Mouse (Mus musculus): ENCODE measurements at regions not wholly inside any gene's neighbourhood (a gene's known extent, or its start where the extent isn't known, plus 50 kb on each side); places are given as distances from the start of the nearest gene placed in this dataset.

DNA sequence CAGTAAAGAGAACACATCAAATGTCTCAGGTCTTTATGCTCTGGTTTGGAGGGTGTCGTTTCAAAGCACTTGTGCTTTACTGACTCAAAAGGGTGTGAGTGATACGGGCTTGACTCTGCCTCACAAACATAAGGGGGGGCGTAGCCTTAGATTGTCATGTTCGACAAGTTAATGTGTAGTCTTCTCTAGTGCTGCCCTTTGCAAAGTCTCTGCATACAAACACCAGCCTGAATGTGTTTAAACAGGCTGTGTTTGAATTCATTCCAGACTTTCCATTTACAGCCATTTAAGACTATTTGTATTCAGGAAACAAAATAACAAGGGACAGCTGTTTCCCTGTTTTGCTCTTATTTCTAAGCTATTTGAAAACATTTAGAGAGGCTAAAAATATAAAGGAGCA, 200.4 kb upstream of the Robo2 start:
- no peak for DNase-seq
- intact Hi-C loops (cut with DNase I) = no loop called here

DNA sequence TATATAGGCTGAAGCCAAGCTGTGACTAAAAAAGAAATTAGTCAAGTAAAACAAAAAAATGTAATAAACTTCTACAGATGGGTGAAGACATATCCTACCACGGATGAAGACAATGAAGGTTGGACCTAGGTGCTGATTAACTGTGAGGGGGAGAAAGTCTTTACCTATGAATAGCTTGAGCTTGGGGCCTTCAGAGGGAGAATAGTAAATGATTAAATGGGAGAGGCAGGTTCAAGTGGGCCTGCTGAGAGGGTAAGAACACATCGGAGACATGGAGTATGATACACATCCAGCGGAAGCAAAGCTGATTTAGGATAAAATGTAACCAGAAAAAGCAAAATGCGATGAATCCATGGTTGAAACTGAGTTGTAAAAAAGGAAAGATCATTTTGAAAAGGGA, 197.9 kb upstream of the Robo2 start:
- intact Hi-C loops (cut with DNase I) = no loop called here
- DNase-seq = no peak

DNA sequence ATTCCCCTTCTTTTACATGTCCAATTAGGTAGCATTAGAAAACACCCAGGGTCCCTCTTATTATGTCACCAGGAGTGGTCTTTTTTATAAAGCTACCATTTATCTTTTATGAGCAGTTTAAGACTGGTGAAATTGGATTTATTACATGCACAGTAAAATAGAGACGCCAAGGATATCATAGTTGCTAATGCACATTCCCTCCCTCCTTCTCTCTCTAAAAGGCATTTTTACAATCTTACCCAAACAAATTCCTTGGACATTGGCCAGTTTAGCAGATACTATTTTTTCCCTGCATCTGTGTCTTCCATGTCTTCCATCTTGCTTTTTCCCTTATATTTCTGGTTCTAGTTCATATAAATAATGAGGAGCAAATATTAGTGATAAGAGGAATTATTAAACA, 186.7 kb upstream of the Robo2 start:
- intact Hi-C loops (cut with DNase I) = no loop called here
- no peak for DNase-seq

DNA sequence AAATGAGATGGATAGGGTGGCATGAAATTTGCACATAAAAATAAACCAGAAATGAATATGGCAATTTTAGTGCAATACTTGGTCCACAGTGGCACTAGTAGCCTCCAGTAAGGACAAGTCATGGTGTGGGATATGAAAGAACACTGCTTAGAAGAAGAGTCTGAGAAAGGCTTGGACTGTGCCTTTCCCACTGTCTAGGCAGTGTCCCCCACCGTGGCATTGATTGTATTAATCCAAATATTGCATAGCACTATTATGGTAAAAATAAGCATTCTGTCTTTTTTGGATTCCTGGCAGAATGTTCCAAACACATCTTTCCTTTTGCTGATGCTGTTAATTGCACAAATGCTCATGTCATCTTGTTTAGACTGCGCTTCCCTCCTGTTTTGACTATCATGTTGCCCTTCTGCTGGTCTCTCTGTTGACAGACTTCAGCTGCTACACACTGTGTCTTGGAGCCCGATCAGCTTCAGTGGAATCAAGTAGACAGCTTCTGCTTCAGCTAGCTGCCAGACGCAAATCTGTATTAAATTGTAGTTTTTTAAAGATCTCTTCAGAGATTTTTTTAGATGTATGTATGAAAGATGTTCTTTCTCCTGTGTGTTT, 186.2 kb upstream of the Robo2 start:
- intact Hi-C loops (cut with DNase I) = no loop called here
- peak; percentile 25 for DNase-seq

DNA sequence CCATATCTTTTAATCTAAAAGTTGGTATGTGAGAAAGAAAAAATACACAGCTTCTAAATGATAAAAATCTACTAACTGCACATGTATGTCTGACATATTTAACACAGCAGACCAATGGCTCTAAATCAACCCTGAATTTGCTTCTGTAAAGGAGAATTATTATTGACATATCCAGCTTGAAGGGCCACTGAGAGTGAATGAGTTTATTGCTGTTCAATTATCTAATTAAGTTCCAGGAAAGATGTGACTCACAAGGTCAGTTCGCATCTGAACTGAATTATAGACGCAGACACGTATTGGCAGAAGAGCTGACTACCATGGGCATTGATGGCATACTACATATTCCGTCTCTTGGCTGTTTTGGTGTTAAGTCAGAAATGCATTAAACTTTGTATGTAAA, 180.3 kb upstream of the Robo2 start:
- DNase-seq = no peak
- intact Hi-C loops (cut with DNase I) = no loop called here

DNA sequence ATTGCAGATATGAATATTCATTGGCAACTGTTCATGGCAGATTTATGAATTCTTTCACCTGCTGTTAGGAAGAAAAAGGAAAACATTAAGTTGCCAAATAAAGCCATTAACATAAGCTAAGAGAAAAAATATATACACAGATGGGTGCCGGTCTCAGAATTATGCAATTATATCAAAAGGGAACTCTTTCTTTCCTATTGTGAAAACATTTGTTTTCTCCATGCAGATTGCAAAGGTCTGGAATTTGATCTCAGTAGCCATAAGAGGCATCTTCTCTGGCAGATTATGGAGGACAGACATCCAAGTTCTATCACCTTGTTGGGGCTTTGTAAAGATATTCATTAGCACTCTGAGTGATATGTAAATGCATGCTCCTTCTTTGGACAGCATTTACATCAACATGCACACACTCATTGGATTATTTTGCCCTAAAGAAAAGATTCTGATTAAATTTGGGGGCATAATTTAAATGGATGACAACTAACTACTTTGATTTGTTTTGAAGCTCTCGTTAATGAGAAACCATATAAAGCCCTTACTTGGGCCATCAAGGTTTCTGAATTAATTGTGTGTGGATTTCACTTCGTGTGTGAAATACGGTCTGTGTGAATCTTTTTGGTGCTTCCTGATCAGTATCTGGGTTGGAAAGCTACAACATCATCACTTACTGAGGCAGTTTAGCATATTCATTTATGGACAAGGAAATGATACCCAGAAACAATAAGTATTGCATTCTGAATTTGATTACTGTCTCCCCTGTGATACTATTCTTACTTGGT, 171.2 kb upstream of the Robo2 start:
- no peak for DNase-seq
- intact Hi-C loops (cut with DNase I) = no loop called here

DNA sequence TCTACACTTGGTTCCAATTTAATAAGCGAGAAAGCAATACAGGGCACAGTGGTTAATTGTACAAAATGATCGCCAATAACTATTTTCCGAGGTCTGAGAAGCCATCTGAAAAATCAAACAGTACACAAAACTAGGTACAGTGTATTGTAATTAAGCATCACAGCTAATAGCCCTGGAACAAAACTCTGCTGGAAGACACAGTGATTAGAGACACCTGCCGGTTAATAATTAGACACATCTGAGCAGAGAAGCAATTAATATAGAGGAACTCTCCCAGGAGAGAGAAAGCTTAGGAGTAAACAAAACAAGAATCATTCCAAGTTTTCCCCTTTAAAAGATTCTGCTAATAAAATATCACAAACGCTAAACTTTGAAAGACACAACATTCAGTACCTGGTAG, 136.7 kb upstream of the Robo2 start:
- intact Hi-C loops (cut with DNase I) = no loop called here
- DNase-seq = no peak

DNA sequence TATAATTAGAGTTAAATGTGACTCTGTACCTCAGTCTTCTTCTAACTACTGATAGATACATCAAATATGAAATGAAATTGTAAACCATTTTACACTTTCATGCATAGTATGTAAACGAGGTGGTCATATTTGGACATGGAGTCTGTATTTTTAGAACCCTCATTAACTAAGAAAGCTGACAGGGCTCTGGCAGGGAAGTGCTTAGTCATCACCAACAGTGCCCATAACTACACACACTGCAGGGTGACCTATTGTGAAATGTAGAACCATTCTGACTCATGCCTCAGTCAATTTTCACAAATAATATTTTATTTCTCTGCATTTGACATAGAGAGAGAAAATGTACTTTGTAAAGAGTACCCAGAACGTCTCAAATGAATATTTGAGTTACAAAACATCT, 118.9 kb upstream of the Robo2 start:
- DNase-seq = no peak
- intact Hi-C loops (cut with DNase I) = no loop called here

DNA sequence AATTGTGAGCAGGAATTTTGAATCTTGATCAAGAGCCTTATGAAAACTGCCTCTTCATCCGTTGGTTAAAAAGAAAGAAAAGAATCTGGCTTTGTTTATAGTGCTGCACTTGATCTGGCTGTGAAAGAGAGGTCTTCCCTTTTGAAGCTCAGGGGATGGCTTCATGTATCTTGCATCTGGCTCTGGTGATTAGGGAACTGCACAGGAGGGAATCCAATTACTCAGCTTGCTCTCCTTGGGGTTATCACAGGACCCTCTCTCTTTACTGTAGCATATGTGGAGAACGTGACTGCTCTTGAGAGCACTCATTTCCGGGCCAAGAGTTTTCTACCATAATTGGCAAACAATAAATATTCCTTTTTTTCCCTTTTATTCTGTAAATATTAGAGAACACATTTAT, 116.6 kb upstream of the Robo2 start:
- intact Hi-C loops (cut with DNase I) = no loop called here
- no peak for DNase-seq

DNA sequence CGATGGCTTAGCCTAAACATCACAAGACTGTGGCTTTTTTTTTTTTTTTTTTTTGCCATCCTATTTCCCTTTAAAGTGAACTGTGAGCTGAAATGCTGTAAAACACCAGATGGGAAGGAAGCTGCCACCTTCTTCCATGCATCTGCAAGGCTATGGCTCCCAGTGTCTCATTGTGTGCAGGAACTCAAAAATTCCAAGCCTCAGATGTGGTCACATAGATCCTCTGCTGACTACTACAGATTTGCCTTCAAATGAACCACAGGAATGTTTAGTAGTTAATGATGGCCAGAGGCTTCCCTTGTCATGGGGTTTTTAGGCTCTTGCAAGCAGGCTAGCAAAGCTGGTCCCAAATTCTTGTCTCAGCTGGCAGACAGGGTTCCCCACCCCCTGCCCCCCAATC, 114.9 kb upstream of the Robo2 start:
- no peak for DNase-seq

DNA sequence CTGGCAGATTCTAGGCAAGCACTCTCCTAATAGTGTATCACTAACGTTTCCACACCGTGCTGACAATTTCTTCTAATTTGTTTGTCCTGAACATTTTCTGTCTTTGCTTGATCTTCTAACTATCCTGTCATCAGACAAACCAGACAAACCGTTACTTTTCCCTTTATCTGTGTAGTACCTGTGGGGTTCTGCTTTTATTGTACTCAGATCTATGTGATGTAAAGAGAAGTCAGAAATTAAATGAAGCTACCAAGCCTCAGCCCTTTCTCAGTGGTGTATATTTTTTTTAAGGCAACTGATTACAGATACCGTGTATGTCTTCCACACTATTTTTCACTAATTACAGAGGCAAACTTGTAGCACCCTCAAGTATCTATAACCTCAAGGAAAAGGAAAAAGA, 108.9 kb upstream of the Robo2 start:
- no peak for DNase-seq
- intact Hi-C loops (cut with DNase I) = no loop called here

More for the DNA sequence above, 114.9 kb upstream of the Robo2 start:
- intact Hi-C loops (cut with DNase I) = no loop called here

DNA sequence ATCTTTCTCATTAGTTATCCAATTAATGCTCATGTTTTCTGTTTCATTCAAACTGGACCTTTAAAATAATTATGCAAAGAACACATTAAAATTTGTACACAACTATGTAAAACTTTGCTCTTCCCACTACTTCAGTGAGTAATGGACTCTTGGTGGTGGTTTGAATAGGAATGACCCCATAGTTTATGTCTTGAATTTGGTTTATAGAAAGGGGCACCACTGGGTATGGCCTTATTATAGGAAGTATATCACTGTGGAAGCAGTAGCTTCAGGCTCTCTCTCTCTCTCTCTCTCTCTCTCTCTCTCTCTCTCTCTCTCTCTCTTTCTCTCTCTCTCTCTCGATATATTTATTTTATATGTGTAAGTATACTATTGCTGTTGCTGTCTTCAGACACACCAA, 106.3 kb upstream of the Robo2 start:
- no peak for DNase-seq
- intact Hi-C loops (cut with DNase I) = no loop called here

DNA sequence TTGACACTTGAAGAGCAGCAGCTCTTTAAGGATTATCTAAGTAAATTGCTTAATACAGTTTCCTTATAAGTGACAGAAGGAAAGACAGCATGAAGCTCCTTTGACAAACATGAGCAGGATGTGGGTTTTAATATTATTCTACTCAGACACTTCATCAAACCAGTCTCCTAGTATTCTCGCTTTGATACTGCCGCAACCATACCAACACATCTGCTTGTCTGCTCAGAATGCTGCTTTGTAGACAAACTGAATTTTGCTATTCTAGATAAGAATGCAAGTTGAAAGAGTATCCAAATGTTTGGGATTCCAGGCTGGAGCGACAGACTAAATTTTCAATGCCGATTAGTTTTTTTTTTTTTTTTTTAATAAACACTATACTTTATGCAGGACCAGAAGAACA, 105.7 kb upstream of the Robo2 start:
- no peak for DNase-seq
- intact Hi-C loops (cut with DNase I) = no loop called here

DNA sequence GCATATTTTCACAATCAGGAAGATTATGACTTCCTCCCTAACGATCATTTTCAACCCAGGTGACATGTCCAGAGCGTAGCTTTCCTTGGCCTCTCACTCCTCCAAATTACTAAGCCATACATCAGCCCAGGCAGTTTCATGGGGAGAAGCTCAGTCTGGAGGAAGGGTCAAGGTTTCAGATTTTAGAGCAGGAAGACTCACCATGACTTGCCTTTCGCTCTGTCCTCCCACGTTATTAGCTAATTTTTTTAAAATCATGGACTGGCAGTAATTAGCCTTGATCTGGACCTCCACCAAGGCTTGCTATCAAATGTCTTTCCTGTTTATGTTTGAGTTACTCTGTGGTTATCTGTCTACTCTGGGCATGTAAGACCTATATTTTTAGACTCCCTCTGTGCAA, 102.9 kb upstream of the Robo2 start:
- intact Hi-C loops (cut with DNase I) = no loop called here
- no peak for DNase-seq

DNA sequence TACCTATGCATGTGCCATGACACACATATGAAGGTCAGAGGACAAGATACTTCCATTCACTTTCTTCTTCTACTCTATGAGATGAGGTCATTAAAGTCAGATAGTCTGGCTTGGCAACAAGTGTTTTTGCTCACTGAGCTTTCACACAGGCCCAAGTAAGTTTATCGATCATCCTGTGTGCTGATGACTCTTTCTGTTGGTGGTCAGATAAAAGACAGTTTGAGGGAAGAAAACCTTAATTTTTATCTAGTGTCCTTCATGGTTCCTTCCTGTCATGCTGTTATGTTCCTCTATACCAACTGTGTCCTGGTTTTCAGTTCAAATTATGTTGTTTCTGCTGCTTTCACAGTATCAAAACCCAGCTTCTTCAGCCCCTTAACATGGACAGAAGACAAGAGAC, 98.8 kb upstream of the Robo2 start:
- intact Hi-C loops (cut with DNase I) = no loop called here

DNA sequence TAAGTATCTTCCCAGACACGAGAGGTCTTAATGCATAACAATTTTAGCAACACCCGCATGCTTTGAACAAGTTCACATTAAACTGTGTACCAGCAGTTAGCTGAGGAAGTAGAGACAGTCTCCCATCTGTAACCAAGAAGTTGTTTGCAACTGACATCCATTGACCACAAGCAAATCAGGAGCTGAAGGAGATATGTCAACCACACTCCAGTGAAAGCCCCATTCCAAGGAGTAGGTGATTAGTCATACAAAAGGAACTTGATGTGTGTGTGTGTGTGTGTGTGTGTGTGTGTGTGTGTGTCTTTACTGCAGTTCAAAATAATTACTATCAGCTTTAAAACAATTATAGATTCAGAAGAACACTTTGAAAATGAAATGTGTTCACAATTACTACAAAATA, 97.9 kb upstream of the Robo2 start:
- DNase-seq = no peak
- intact Hi-C loops (cut with DNase I) = no loop called here

More for the DNA sequence above, 98.8 kb upstream of the Robo2 start:
- DNase-seq = no peak

DNA sequence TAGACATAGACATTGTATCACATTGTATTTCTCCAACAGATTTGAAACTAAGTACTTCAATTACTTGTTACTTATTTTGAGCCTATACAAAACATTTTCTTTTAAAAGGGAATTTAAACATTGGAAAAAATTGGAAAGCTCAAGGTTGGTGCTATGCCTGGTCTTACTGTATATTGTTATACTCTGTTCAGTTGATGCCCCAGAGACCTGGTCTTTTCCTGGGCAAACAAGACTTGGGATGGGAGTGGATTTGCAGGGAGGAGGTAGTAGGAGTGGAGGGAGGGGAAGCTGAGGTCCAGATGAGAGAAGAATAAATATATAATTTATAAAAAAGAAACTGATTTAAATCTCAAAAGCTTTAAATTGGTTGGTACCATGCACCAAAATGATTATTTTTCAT, 95.1 kb upstream of the Robo2 start:
- intact Hi-C loops (cut with DNase I) = no loop called here
- no peak for DNase-seq

DNA sequence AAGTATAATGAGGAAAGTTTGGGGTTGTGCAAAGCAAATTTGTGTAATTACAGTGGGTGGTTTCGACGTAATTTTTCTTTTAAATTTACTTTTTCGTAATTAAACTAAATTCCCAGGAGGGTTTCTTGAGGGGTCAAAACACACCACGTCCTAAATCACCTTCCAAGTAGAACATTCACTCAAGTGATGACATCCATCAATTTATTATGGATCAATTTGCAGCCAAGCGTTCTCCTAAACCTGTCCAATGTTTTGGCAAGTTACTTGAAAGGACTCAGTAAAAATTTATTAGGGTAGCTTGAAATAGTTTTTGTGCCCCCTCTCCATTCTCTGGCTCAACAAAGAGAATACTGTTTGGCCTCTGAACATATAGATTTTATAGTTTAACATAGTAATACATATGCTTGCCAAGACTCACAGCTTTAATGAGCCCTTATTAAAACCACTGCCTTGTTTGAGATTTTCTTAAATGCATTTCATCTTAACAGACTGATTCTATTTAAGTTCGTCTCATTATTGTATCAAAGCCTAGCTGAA, 94.6 kb upstream of the Robo2 start:
- DNase-seq = no peak
- intact Hi-C loops (cut with DNase I) = no loop called here

DNA sequence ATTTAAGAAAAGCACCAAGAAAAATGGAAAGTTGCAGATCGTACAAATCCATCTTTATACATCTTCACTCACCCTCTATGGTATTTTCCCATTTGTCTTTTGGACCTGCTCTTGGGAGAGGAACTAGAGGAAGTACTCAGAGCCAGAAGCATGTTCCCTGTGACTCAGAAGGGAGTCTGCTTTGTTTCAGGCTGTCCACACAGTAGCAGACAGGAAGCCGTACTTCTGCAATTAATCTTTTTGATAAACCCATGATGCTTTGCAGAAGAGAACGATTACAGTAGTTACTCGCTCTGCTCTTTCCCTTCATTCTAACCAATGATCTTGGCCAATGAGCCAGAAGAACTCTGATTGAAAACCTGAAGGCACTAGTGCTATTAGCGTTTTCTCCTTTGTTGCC, 92.8 kb upstream of the Robo2 start:
- DNase-seq = no peak
- intact Hi-C loops (cut with DNase I) = no loop called here

DNA sequence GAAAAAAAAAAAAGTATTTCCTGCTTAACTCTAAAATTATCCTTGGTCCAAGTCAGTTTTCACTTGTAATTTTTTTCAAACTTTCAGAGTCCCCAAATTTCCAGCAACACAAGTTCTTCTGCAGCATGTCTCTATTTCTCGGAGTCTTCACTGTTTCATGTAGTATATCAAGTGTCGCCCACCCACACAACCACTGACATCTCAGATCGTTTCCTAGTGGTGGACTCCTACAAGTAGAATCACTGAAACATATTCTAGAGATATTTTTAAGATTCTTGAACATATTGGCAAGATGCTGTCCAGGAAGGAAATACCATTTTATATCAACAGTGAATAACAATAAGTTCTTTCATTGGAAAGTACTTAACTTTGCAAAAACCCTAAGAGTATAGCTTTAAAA, 89.1 kb upstream of the Robo2 start:
- DNase-seq = no peak
- intact Hi-C loops (cut with DNase I) = no loop called here

DNA sequence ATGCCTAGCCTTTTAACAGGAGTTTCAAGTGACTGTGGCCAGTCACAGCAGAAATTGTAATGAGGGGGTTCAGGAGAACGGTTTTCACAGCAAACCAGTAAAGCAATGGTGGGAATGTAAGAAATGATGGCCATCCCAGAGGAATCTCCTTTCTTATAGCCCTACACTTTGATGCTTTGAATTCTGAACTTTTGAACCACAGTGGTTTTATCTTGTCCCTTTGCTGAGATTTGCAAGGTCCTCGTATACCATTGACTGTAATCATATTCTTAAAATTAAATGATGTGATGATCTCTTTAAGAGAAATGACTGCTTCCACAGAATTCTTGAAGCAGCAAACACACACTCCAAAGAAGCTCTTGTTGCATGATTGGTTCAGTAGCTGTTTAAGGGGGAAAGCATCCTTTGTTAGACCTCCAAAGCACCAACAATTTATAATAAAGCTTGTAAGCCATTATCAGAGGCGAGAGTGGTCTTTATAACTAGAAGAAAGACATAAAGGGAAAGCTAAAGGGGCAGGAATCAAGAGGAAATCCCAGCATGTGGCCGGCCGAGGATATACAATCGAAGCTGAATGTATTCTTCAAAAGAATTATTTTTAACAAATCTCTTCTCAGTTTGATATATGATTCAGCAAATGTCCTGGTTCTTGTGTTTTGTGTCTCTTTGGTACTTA, 56.3 kb upstream of the Robo2 start:
- no peak for DNase-seq
- intact Hi-C loops (cut with DNase I) = no loop called here

DNA sequence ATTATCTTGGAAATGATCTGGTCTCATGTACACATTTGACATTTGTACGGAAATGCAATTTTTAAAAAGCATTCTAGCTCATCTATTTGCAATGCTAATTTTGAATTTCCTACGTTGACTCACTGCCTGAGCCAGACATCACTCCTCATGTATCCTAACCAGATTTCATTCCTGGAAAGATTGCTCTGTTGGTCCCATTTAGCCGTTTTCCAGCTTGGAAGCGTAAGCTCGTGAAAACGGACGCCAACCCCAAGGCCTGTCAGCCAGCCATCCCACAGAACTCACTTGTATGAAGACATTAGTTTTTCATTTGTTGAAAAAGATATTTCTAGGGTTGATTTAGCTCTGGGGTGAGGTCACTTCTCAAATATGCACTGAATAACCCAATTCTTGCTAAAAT, 55.5 kb upstream of the Robo2 start:
- no peak for DNase-seq
- intact Hi-C loops (cut with DNase I) = no loop called here

Measured in left cerebral cortex, postnatal 4 days (tissue).